Mouse (Mus musculus): Measurements from ENCODE around the gene Hoxb7. TPM values are rescaled to one million over a fixed set of nuclear protein-coding genes. Genes with fewer than 3 reads are reported as not detected.

Gene Hoxb7
- polyA plus RNA-seq, 1 experiment from 2014 or later, result 3.7 TPM

DNA sequence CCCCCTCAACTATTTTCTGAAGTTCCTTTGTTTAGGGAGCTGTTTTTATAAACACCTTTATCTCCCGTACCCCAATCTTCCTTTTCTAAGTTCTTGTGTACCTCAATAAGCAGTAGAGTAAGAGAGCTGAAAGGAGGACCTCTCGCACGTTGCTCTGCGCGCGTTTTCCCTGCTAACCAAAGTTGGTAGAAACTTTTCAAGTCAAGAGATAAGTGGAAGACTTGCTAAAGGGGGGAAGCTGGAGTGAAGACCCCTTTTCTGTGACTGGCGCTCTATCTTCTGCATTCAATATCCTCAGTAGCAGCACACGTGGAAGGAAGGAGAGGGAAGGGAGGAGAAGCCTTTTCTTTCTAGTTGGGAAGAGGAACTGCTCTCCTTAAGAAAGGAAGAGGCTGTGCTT is 38.5 kb downstream of the Hoxb7 start:
- H3K9me3 ChIP-seq (ENCODE audit: control insufficient read depth, low read length), result no peaks in the 10 kb centered on the region
- ATAC-seq (ENCODE audit: insufficient number of reproducible peaks, low FRiP score, low TSS enrichment, low read depth), result no peak
- no peak for DNase-seq (ENCODE audit: low spot score)
- no peak overlapping the region for H3K9ac ChIP-seq (ENCODE audit: low read length)
- 15% methylated on average over 8 of the region's 8 CpGs for WGBS
- no peak overlapping the region for H3K4me2 ChIP-seq (ENCODE audit: low read depth, severe bottlenecking)
- H3K4me3 ChIP-seq (ENCODE audit: low read depth, low read length), result no peak overlapping the region
- peaks cover 10% of the 10 kb centered on the region for H3K4me1 ChIP-seq (ENCODE audit: control insufficient read depth, insufficient read depth, low read length)
- no peak overlapping the region for H3K27ac ChIP-seq (replicated peaks; ENCODE audit: low read depth, low read length)
- H3K27me3 ChIP-seq (ENCODE audit: control insufficient read depth, insufficient read depth, low read length), result peaks cover 90% of the 10 kb centered on the region
- H3K36me3 ChIP-seq (ENCODE audit: control insufficient read depth, insufficient read depth, low read length), result no peaks in the 10 kb centered on the region

DNA sequence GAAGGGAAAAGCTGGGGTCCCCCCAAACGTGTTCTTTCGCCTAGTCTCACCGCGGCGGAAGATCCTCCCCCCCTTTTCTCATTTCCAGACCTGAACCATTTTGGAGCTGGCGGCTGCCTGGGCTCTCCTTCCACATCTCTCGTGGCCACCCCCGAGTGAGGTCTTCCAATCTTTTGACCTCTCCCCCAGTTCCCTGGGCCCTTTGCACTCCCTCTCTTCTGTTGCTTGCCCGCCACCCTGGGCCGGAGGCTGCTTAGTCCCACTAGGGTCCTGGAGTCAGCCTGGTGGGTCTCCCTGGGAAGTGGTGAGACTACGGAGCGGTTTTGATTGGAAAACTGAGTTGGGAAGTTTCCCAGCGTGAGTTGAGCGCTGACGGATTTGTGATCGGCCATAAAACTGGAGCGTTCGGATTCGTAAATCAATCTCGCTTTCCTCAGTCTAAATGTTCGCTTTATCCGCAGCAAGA is 39.4 kb downstream of the Hoxb7 start:
- Histone ChIP-seq H3K4me3 (ENCODE audit: low read depth, low read length) (no peak overlapping the region; the same call in 1 of the 2 replicates), H3K9ac (ENCODE audit: low read length) (no peak overlapping the region), H3K27me3 (ENCODE audit: control insufficient read depth, insufficient read depth, low read length) (peaks cover 90% of the 10 kb centered on the region), H3K4me1 (ENCODE audit: control insufficient read depth, insufficient read depth, low read length) (peaks cover 7% of the 10 kb centered on the region), H3K4me2 (ENCODE audit: low read depth, severe bottlenecking) (peak overlapping the region; percentile 34; the same call in 1 of the 2 replicates), H3K9me3 (ENCODE audit: control insufficient read depth, low read length) (no peaks in the 10 kb centered on the region), H3K27ac (replicated peaks; ENCODE audit: low read depth, low read length) (no peak overlapping the region), H3K36me3 (ENCODE audit: control insufficient read depth, insufficient read depth, low read length) (no peaks in the 10 kb centered on the region)
- DNase-seq (ENCODE audit: low spot score), result peak; percentile 78
- WGBS, result 3% methylated on average over 22 of the region's 22 CpGs
- no peak for ATAC-seq (ENCODE audit: insufficient number of reproducible peaks, low FRiP score, low TSS enrichment, low read depth)

DNA sequence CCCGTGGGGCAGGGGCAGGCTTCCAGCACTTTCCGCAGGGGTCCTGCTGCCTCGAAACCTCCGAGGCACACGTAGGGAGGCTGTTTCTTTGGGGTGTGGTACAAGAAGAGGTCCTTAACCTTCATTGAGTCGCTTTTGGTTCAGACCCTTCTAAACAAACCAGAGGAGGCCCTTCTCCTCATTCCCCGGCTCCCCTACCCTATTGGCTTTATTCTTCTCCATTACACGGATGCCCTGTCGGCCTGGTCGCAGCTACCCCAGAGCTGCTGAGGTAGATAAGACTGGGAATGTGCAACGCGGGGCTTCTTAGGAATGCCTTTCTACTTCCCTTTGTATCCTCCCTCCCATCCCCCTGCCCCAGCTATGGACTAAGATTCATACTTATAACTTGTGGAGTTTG is 40.3 kb downstream of the Hoxb7 start:
- ATAC-seq (ENCODE audit: insufficient number of reproducible peaks, low FRiP score, low TSS enrichment, low read depth), result no peak
- H3K4me1 ChIP-seq (ENCODE audit: control insufficient read depth, insufficient read depth, low read length), result peaks cover 7% of the 10 kb centered on the region
- peaks cover 92% of the 10 kb centered on the region for H3K27me3 ChIP-seq (ENCODE audit: control insufficient read depth, insufficient read depth, low read length)
- H3K9me3 ChIP-seq (ENCODE audit: control insufficient read depth, low read length), result no peaks in the 10 kb centered on the region
- no peak overlapping the region for H3K27ac ChIP-seq (replicated peaks; ENCODE audit: low read depth, low read length)
- WGBS, result 3% methylated on average over 12 of the region's 12 CpGs
- H3K36me3 ChIP-seq (ENCODE audit: control insufficient read depth, insufficient read depth, low read length), result no peaks in the 10 kb centered on the region
- H3K9ac ChIP-seq (ENCODE audit: low read length), result no peak overlapping the region
- no peak overlapping the region; the same call in 1 of the 2 replicates for H3K4me2 ChIP-seq (ENCODE audit: low read depth, severe bottlenecking)
- DNase-seq (ENCODE audit: low spot score), result no peak
- H3K4me3 ChIP-seq (ENCODE audit: low read depth, low read length), result no peak overlapping the region

DNA sequence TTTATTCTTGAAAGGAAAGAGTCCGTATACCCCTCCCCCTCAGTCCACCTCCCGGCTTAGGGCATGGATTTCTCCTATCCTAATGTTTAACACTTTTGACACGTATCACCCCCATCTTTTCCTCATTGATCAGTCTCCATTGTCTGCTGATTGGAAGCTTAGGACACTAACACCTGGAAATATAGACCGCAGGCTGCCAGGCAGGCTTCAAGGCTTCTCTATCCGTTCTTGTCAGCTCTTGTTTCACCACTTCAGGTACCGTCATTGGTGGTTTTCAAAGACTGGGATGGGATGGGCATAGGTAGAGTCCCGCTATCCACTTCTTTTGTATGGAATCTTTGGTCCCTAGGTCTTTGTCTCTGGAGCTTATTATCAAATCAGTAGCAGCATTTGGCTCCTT is 40.7 kb downstream of the Hoxb7 start:
- no peaks in the 10 kb centered on the region for H3K36me3 ChIP-seq (ENCODE audit: control insufficient read depth, insufficient read depth, low read length)
- H3K4me2 ChIP-seq (ENCODE audit: low read depth, severe bottlenecking), result no peak overlapping the region
- no peak overlapping the region for H3K4me3 ChIP-seq (ENCODE audit: low read depth, low read length)
- no peak overlapping the region for H3K27ac ChIP-seq (replicated peaks; ENCODE audit: low read depth, low read length)
- H3K9me3 ChIP-seq (ENCODE audit: control insufficient read depth, low read length), result no peaks in the 10 kb centered on the region
- DNase-seq (ENCODE audit: low spot score) (no peak), ATAC-seq (ENCODE audit: insufficient number of reproducible peaks, low FRiP score, low TSS enrichment, low read depth) (no peak)
- peaks cover 92% of the 10 kb centered on the region for H3K27me3 ChIP-seq (ENCODE audit: control insufficient read depth, insufficient read depth, low read length)
- no peak overlapping the region for H3K9ac ChIP-seq (ENCODE audit: low read length)
- peaks cover 11% of the 10 kb centered on the region for H3K4me1 ChIP-seq (ENCODE audit: control insufficient read depth, insufficient read depth, low read length)
- 9% methylated on average over 7 of the region's 7 CpGs for WGBS

GRCm38 (mm10) chr11:96327750-96328149 is 41.3 kb downstream of the Hoxb7 start:
- ATAC-seq (ENCODE audit: insufficient number of reproducible peaks, low FRiP score, low TSS enrichment, low read depth), result no peak
- no peaks in the 10 kb centered on the region for H3K9me3 ChIP-seq (ENCODE audit: control insufficient read depth, low read length)
- no peak overlapping the region for H3K4me3 ChIP-seq (ENCODE audit: low read depth, low read length)
- H3K27ac ChIP-seq (replicated peaks; ENCODE audit: low read depth, low read length), result no peak overlapping the region
- H3K9ac ChIP-seq (ENCODE audit: low read length), result no peak overlapping the region
- DNase-seq (ENCODE audit: low spot score), result no peak
- H3K36me3 ChIP-seq (ENCODE audit: control insufficient read depth, insufficient read depth, low read length), result no peaks in the 10 kb centered on the region
- peaks cover 17% of the 10 kb centered on the region for H3K4me1 ChIP-seq (ENCODE audit: control insufficient read depth, insufficient read depth, low read length)
- no peak overlapping the region for H3K4me2 ChIP-seq (ENCODE audit: low read depth, severe bottlenecking)
- H3K27me3 ChIP-seq (ENCODE audit: control insufficient read depth, insufficient read depth, low read length), result peaks cover 93% of the 10 kb centered on the region
- 15% methylated on average over 5 of the region's 5 CpGs for WGBS

DNA sequence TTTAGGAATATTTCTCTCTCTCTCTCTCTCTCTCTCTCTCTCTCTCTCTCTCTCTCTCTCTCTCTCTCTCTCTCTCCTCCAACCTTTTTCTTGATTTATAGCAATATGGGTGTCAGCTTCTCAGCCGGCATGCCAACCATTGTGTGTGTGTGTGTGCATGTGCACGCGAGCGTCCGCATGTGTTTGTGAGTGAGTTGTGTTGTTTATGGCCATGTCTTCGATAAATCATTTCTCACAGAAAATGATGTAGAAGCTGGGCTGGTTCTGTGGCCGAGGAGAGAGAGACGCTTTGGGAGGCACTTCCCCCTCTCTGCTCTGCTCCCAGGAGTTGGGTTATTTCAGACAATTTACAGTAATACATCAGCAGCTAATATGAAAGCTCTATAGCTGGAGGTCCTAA is 42.2 kb downstream of the Hoxb7 start:
- Histone ChIP-seq H3K4me2 (ENCODE audit: low read depth, severe bottlenecking) (no peak overlapping the region), H3K9me3 (ENCODE audit: control insufficient read depth, low read length) (no peaks in the 10 kb centered on the region), H3K36me3 (ENCODE audit: control insufficient read depth, insufficient read depth, low read length) (no peaks in the 10 kb centered on the region), H3K4me1 (ENCODE audit: control insufficient read depth, insufficient read depth, low read length) (peaks cover 22% of the 10 kb centered on the region), H3K27ac (replicated peaks; ENCODE audit: low read depth, low read length) (no peak overlapping the region), H3K9ac (ENCODE audit: low read length) (no peak overlapping the region), H3K4me3 (ENCODE audit: low read depth, low read length) (no peak overlapping the region), H3K27me3 (ENCODE audit: control insufficient read depth, insufficient read depth, low read length) (peaks cover 95% of the 10 kb centered on the region)
- ATAC-seq (ENCODE audit: insufficient number of reproducible peaks, low FRiP score, low TSS enrichment, low read depth), result no peak
- DNase-seq (ENCODE audit: low spot score), result no peak
- 12% methylated on average over 8 of the region's 8 CpGs for WGBS

- Histone ChIP-seq H3K9me3 (ENCODE audit: control insufficient read depth, low read length) (no peaks in the 10 kb centered on the region), H3K4me3 (ENCODE audit: low read depth, low read length) (peak overlapping the region; percentile 37; the same call in 1 of the 2 replicates), H3K9ac (ENCODE audit: low read length) (no peak overlapping the region), H3K4me2 (ENCODE audit: low read depth, severe bottlenecking) (peak overlapping the region; percentile 3; the same call in 1 of the 2 replicates), H3K4me1 (ENCODE audit: control insufficient read depth, insufficient read depth, low read length) (peaks cover 15% of the 10 kb centered on the region), H3K36me3 (ENCODE audit: control insufficient read depth, insufficient read depth, low read length) (no peaks in the 10 kb centered on the region), H3K27me3 (ENCODE audit: control insufficient read depth, insufficient read depth, low read length) (peaks cover 97% of the 10 kb centered on the region), H3K27ac (replicated peaks; ENCODE audit: low read depth, low read length) (no peak overlapping the region)
- DNase-seq (ENCODE audit: low spot score), result no peak
- no peak for ATAC-seq (ENCODE audit: insufficient number of reproducible peaks, low FRiP score, low TSS enrichment, low read depth)
- 1% methylated on average over 8 of the region's 8 CpGs for WGBS
Measured at GRCm38 (mm10) chr11:96332105-96332504, 45.7 kb downstream of the Hoxb7 start.

DNA sequence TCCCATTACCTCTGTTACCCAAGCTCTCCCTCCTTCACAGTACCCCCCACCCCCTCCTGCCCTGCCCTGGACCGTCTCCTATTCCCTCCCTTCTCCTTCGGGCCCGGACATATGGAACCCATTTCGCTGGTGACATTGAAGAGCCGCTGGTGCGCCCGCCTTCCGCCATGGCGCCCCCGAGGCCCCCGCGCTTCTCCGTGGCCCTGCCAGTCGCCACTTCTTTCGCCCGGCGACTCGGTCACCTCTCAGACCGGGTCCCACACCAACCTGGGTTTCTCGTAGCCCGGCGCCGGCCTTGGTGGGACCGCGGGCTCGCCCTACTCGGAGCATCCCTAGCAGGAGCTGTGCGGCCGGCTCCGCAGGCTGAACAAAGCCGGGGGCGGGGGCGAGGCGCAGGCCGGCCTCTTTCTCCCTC is 46.2 kb downstream of the Hoxb7 start:
- no peaks in the 10 kb centered on the region for H3K9me3 ChIP-seq (ENCODE audit: control insufficient read depth, low read length)
- under 1% methylated on average over 33 of the region's 35 CpGs for WGBS
- H3K4me3 ChIP-seq (ENCODE audit: low read depth, low read length), result peak overlapping the region; percentile 37
- ATAC-seq (ENCODE audit: insufficient number of reproducible peaks, low FRiP score, low TSS enrichment, low read depth), result no peak
- peaks cover 15% of the 10 kb centered on the region for H3K4me1 ChIP-seq (ENCODE audit: control insufficient read depth, insufficient read depth, low read length)
- H3K4me2 ChIP-seq (ENCODE audit: low read depth, severe bottlenecking), result peak overlapping the region; percentile 57
- DNase-seq (ENCODE audit: low spot score), result peak; percentile 76
- H3K27me3 ChIP-seq (ENCODE audit: control insufficient read depth, insufficient read depth, low read length), result peaks cover 97% of the 10 kb centered on the region
- H3K9ac ChIP-seq (ENCODE audit: low read length), result peak overlapping the region; percentile 71
- no peaks in the 10 kb centered on the region for H3K36me3 ChIP-seq (ENCODE audit: control insufficient read depth, insufficient read depth, low read length)
- peak overlapping the region; percentile 65 for H3K27ac ChIP-seq (replicated peaks; ENCODE audit: low read depth, low read length)
